Mouse (Mus musculus) c-Kit-positive CD71-positive TER-119-positive erythroid progenitor cells, embryonic 14.5 days (primary cell): ENCODE measurements around the gene Gm49396.

ENCODE experiments used
- DNase-seq: peaks from one replicate; pipeline ENCODE4 v3.0.0-alpha.2; 2013; ENCODE audit warnings: low spot score

The Gm49396 gene

GRCm38 (mm10) chr7:30563117-30563905 lies at the start of gene Gm49396, which contains the start of the genes U2af1l4 and Psenen:
Gene Gm49396 (plus strand): TSS chr7:30563344.
Gene U2af1l4 (plus strand): TSS chr7:30563301.
Gene Psenen (minus strand): TSS chr7:30563627.
- peak; percentile 98 for DNase-seq

- no peak for DNase-seq
Observed at GRCm38 (mm10) chr7:30515003-30515760, 48.0 kb upstream of the Gm49396 start.

GRCm38 (mm10) chr7:30518325-30518724 lies 44.8 kb upstream of the Gm49396 start:
- DNase-seq: no peak

- DNase-seq: no peak
Observed at GRCm38 (mm10) chr7:30520396-30520795, 42.7 kb upstream of the Gm49396 start.

GRCm38 (mm10) chr7:30520856-30521255 lies 42.3 kb upstream of the Gm49396 start:
- DNase-seq: no peak

GRCm38 (mm10) chr7:30522871-30523270 lies 40.3 kb upstream of the Gm49396 start:
- no peak for DNase-seq

- no peak for DNase-seq
Observed at GRCm38 (mm10) chr7:30524487-30524886, 38.7 kb upstream of the Gm49396 start.

- DNase-seq: no peak
Observed at GRCm38 (mm10) chr7:30525954-30526353, 37.2 kb upstream of the Gm49396 start.

GRCm38 (mm10) chr7:30526399-30526798 lies 36.7 kb upstream of the Gm49396 start:
- no peak for DNase-seq

GRCm38 (mm10) chr7:30526981-30527380 lies 36.2 kb upstream of the Gm49396 start:
- DNase-seq: no peak

GRCm38 (mm10) chr7:30531291-30531815 lies 31.8 kb upstream of the Gm49396 start:
- no peak for DNase-seq

- no peak for DNase-seq
Observed at GRCm38 (mm10) chr7:30532931-30533330, 30.2 kb upstream of the Gm49396 start.

GRCm38 (mm10) chr7:30533941-30534632 lies 29.1 kb upstream of the Gm49396 start:
- no peak for DNase-seq

GRCm38 (mm10) chr7:30534633-30535577 lies 28.2 kb upstream of the Gm49396 start, which contains the start of gene Arhgap33:
Gene Arhgap33 (minus strand): TSS chr7:30535060.
- peak; percentile 99 for DNase-seq

- no peak for DNase-seq
Observed at GRCm38 (mm10) chr7:30540572-30540971, 22.6 kb upstream of the Gm49396 start.

- DNase-seq: no peak
Observed at GRCm38 (mm10) chr7:30544327-30544726, 18.8 kb upstream of the Gm49396 start.

GRCm38 (mm10) chr7:30549880-30550279 lies 13.3 kb upstream of the Gm49396 start:
- no peak for DNase-seq

- no peak for DNase-seq
Observed at GRCm38 (mm10) chr7:30550603-30551002, 12.5 kb upstream of the Gm49396 start.

GRCm38 (mm10) chr7:30551445-30552101 lies 11.6 kb upstream of the Gm49396 start:
- DNase-seq: no peak
